Mouse (Mus musculus): ENCODE data around the gene Rfc4.

The Rfc4 gene

GRCm38 (mm10) chr16:23127673-23128375 is at the start of gene Rfc4:
Gene Rfc4, minus strand, starts transcription at chr16:23127737.
- peak; percentile 94 to 96 for DNase-seq

GRCm38 (mm10) chr16:23175956-23176355 is 48.4 kb upstream of the Rfc4 start:
- no peak for DNase-seq

- no peak for DNase-seq
Measured at GRCm38 (mm10) chr16:23174855-23175254, 47.3 kb upstream of the Rfc4 start.

- no peak for DNase-seq
Measured at GRCm38 (mm10) chr16:23173904-23174303, 46.4 kb upstream of the Rfc4 start.

- DNase-seq = no peak
Measured at GRCm38 (mm10) chr16:23170813-23171212, 43.3 kb upstream of the Rfc4 start.

GRCm38 (mm10) chr16:23167079-23167478 is 39.5 kb upstream of the Rfc4 start:
- DNase-seq = no peak

- no peak for DNase-seq
Measured at GRCm38 (mm10) chr16:23166646-23167045, 39.1 kb upstream of the Rfc4 start.

- no peak for DNase-seq
Measured at GRCm38 (mm10) chr16:23165441-23165840, 37.9 kb upstream of the Rfc4 start.

- no peak for DNase-seq
Measured at GRCm38 (mm10) chr16:23164443-23164842, 36.9 kb upstream of the Rfc4 start.

- no peak for DNase-seq
Measured at GRCm38 (mm10) chr16:23162116-23162515, 34.6 kb upstream of the Rfc4 start.

GRCm38 (mm10) chr16:23159749-23160148 is 32.2 kb upstream of the Rfc4 start:
- no peak for DNase-seq

- DNase-seq = no peak
Measured at GRCm38 (mm10) chr16:23158957-23159356, 31.4 kb upstream of the Rfc4 start.

- DNase-seq = no peak
Measured at GRCm38 (mm10) chr16:23158292-23158691, 30.8 kb upstream of the Rfc4 start.

GRCm38 (mm10) chr16:23157013-23157412 is 29.5 kb upstream of the Rfc4 start:
- DNase-seq = no peak

- DNase-seq = no peak
Measured at GRCm38 (mm10) chr16:23154261-23154660, 26.7 kb upstream of the Rfc4 start.

- DNase-seq = peak in 1 of 2 experiments; percentile 7
Measured at GRCm38 (mm10) chr16:23151423-23151822, 23.9 kb upstream of the Rfc4 start.

GRCm38 (mm10) chr16:23149396-23149795 is 21.9 kb upstream of the Rfc4 start:
- no peak for DNase-seq

- no peak for DNase-seq
Measured at GRCm38 (mm10) chr16:23148936-23149335, 21.4 kb upstream of the Rfc4 start.

- no peak for DNase-seq
Measured at GRCm38 (mm10) chr16:23146280-23146679, 18.7 kb upstream of the Rfc4 start, which contains the start of gene Adipoq. Gene Adipoq, plus strand, starts transcription at chr16:23146536.

- DNase-seq = no peak
Measured at GRCm38 (mm10) chr16:23145211-23145610, 17.7 kb upstream of the Rfc4 start.

GRCm38 (mm10) chr16:23144326-23144725 is 16.8 kb upstream of the Rfc4 start:
- no peak for DNase-seq

- no peak for DNase-seq
Measured at GRCm38 (mm10) chr16:23140911-23141310, 13.4 kb upstream of the Rfc4 start.

GRCm38 (mm10) chr16:23136406-23136970 is 9.0 kb upstream of the Rfc4 start:
- DNase-seq = no peak

- peak in 1 of 2 experiments; percentile 12 for DNase-seq
Measured at GRCm38 (mm10) chr16:23135421-23136149, 8.0 kb upstream of the Rfc4 start.

Measured in cerebellum, postnatal 36 days (tissue).